Mouse (Mus musculus): Measurements from ENCODE around the gene Emc1. TPM values are rescaled to one million over a fixed set of nuclear protein-coding genes. Genes with fewer than 3 reads are reported as not detected.

The Emc1 gene
- polyA plus RNA-seq, 1 experiment from 2014 or later: 14.1 TPM

DNA sequence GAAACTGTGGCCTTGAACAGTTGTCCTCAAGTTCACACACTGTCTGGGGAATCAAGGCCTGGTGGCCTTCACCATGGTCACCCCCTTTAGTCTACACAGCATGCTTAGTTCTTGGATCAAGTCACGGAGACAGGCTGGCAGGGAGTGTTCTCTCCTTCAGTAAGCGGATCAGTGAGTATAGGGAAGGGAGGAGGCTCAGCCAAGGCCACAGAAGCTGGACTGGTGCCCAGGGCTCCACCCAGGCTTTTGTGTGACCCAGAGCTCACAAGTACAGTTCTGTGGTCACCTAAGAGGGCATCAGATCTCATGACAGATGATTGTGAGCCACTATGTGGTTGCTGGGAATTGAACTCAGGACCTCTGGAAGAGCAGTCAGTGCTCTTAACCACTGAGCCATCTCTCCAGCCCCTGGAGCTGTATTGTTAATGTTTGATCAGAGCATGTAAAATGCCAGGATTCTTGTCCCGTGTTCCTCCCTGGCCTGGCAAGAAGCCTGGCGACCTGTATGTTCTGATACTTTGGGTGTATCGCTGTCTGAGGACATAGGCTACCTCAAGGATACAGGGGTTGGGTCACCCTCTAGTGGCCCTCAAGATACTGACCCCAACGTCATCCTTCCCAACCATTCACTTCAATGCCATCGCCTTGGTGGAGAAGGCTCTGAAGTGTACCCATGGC lies 10.7 kb upstream of the Emc1 start:
- Histone ChIP-seq H3K9ac (ENCODE audit: low read depth, low read length) (no peak overlapping the region), H3K4me2 (ENCODE audit: low read depth, low read length) (no peak overlapping the region), H3K4me3 (ENCODE audit: low read depth, low read length) (no peak overlapping the region), H3K4me1 (ENCODE audit: control insufficient read depth, insufficient read depth, low read length) (no peaks in the 10 kb centered on the region), H3K9me3 (ENCODE audit: control insufficient read depth, low read length) (no peaks in the 10 kb centered on the region), H3K36me3 (ENCODE audit: control insufficient read depth, insufficient read depth, low read length) (peaks cover 15% of the 10 kb centered on the region), H3K27ac (replicated peaks; ENCODE audit: low read depth, low read length) (no peak overlapping the region), H3K27me3 (replicated peaks; ENCODE audit: control insufficient read depth, insufficient read depth, low read length) (0 out of 2 replicates have a peak, but pooled peaks cover 6% of the 10 kb centered on the region)
- DNase-seq (ENCODE audit: low spot score): peak; percentile 19
- no peak; the same call in 1 of the 2 replicates for ATAC-seq (ENCODE audit: low read depth)
- WGBS: 85% methylated on average over 7 of the region's 7 CpGs

GRCm38 (mm10) chr4:139343718-139344117 lies 8.7 kb upstream of the Emc1 start:
- DNase-seq (ENCODE audit: low spot score) (peak; percentile 11), ATAC-seq (ENCODE audit: low read depth) (no peak; the same call in 1 of the 2 replicates)
- Histone ChIP-seq H3K4me2 (ENCODE audit: low read depth, low read length) (no peak overlapping the region), H3K9me3 (ENCODE audit: control insufficient read depth, low read length) (no peaks in the 10 kb centered on the region), H3K27me3 (replicated peaks; ENCODE audit: control insufficient read depth, insufficient read depth, low read length) (no peaks in the 10 kb centered on the region), H3K36me3 (ENCODE audit: control insufficient read depth, insufficient read depth, low read length) (peaks cover 35% of the 10 kb centered on the region), H3K4me1 (ENCODE audit: control insufficient read depth, insufficient read depth, low read length) (no peaks in the 10 kb centered on the region), H3K4me3 (ENCODE audit: low read depth, low read length) (no peak overlapping the region), H3K9ac (ENCODE audit: low read depth, low read length) (peak overlapping the region; percentile 42; the same call in 1 of the 2 replicates), H3K27ac (replicated peaks; ENCODE audit: low read depth, low read length) (no peak overlapping the region)
- WGBS: 53% methylated on average over 5 of the region's 5 CpGs

DNA sequence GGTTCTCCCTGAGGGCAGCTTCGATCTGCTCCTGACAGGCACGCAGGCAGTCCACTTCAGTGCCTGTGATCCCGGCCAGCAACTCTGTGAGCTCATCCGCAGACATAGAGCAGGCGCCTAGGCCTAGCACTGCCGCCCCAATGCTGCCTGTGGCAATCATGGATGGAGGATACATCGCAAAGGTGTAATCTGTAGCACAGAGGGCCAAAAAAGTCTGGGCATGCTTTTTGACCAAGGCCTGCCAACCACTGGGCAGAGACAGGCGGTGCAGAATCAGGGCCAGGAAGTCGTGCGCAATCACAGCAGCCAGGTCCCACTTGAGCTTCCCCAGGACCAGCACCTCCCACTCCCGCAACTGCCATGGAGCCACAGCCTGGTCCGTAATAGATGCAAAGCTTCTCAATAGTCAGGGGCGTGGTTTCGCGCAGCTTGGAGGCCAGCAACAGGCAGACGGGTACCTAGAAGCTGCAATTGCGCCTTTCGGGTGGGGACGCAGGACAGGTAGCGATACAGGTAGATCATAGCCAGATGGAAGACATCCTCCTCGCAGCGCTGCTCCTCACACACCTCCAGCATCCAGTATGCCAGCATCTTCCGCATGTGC lies 6.9 kb upstream of the Emc1 start:
- no peak overlapping the region for H3K9ac ChIP-seq (ENCODE audit: low read depth, low read length)
- H3K27ac ChIP-seq (replicated peaks; ENCODE audit: low read depth, low read length): no peak overlapping the region
- DNase-seq (ENCODE audit: low spot score) (no peak), ATAC-seq (ENCODE audit: low read depth) (no peak)
- H3K4me2 ChIP-seq (ENCODE audit: low read depth, low read length): no peak overlapping the region
- peaks cover 47% of the 10 kb centered on the region for H3K36me3 ChIP-seq (ENCODE audit: control insufficient read depth, insufficient read depth, low read length)
- no peaks in the 10 kb centered on the region for H3K9me3 ChIP-seq (ENCODE audit: control insufficient read depth, low read length)
- 75% methylated on average over 22 of the region's 23 CpGs for WGBS
- no peaks in the 10 kb centered on the region for H3K27me3 ChIP-seq (replicated peaks; ENCODE audit: control insufficient read depth, insufficient read depth, low read length)
- H3K4me1 ChIP-seq (ENCODE audit: control insufficient read depth, insufficient read depth, low read length): no peaks in the 10 kb centered on the region
- no peak overlapping the region for H3K4me3 ChIP-seq (ENCODE audit: low read depth, low read length)

DNA sequence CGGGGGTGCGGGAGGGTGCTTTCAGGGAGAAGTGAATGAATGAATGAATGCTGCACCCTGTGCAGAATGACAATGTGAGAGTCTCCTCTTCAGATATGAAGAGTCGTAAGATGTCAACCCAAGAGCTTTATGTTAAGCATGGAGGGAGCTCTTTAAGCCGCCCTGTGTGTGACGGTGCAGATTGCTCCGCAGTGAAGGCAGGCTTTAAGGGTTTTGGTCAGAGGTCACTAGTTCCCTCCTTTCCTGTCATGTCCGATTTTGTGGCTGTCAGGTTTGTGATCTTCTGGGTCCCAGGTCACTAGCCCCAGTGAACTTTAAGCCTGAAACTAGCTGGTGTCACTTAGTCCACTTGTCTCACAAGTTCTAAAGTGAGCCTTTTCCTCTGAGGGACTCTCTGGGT lies 445 bp downstream of the Emc1 start:
- Histone ChIP-seq H3K4me2 (ENCODE audit: low read depth, low read length) (peak overlapping the region; percentile 63), H3K36me3 (ENCODE audit: control insufficient read depth, insufficient read depth, low read length) (peaks cover 50% of the 10 kb centered on the region), H3K27ac (replicated peaks; ENCODE audit: low read depth, low read length) (peak overlapping the region; percentile 89; the same call in 1 of the 2 replicates), H3K4me1 (ENCODE audit: control insufficient read depth, insufficient read depth, low read length) (peaks cover 9% of the 10 kb centered on the region), H3K27me3 (replicated peaks; ENCODE audit: control insufficient read depth, insufficient read depth, low read length) (no peaks in the 10 kb centered on the region), H3K9me3 (ENCODE audit: control insufficient read depth, low read length) (no peaks in the 10 kb centered on the region), H3K9ac (ENCODE audit: low read depth, low read length) (peak overlapping the region; percentile 82), H3K4me3 (ENCODE audit: low read depth, low read length) (peak overlapping the region; percentile 68)
- ATAC-seq (ENCODE audit: low read depth) (peak; percentile 5; the same call in 1 of the 2 replicates), DNase-seq (ENCODE audit: low spot score) (no peak)
- WGBS: 0% methylated on average over 7 of the region's 7 CpGs

GRCm38 (mm10) chr4:139357211-139357610 lies 4.8 kb downstream of the Emc1 start:
- H3K27me3 ChIP-seq (replicated peaks; ENCODE audit: control insufficient read depth, insufficient read depth, low read length): no peaks in the 10 kb centered on the region
- peaks cover 73% of the 10 kb centered on the region for H3K36me3 ChIP-seq (ENCODE audit: control insufficient read depth, insufficient read depth, low read length)
- ATAC-seq (ENCODE audit: low read depth) (no peak), DNase-seq (ENCODE audit: low spot score) (no peak)
- WGBS: 87% methylated on average over 3 of the region's 3 CpGs
- H3K9ac ChIP-seq (ENCODE audit: low read depth, low read length): no peak overlapping the region
- peaks cover 4% of the 10 kb centered on the region for H3K4me1 ChIP-seq (ENCODE audit: control insufficient read depth, insufficient read depth, low read length)
- H3K27ac ChIP-seq (replicated peaks; ENCODE audit: low read depth, low read length): no peak overlapping the region
- no peak overlapping the region for H3K4me2 ChIP-seq (ENCODE audit: low read depth, low read length)
- H3K4me3 ChIP-seq (ENCODE audit: low read depth, low read length): no peak overlapping the region
- H3K9me3 ChIP-seq (ENCODE audit: control insufficient read depth, low read length): no peaks in the 10 kb centered on the region

- no peak overlapping the region for H3K9ac ChIP-seq (ENCODE audit: low read depth, low read length)
- whole genome bisulfite sequencing: 93% methylated on average over 10 of the region's 11 CpGs
- no peaks in the 10 kb centered on the region for H3K27me3 ChIP-seq (replicated peaks; ENCODE audit: control insufficient read depth, insufficient read depth, low read length)
- H3K9me3 ChIP-seq (ENCODE audit: control insufficient read depth, low read length): no peaks in the 10 kb centered on the region
- no peak overlapping the region for H3K4me2 ChIP-seq (ENCODE audit: low read depth, low read length)
- H3K36me3 ChIP-seq (ENCODE audit: control insufficient read depth, insufficient read depth, low read length): peaks cover 97% of the 10 kb centered on the region
- ATAC-seq (ENCODE audit: low read depth): no peak
- no peak overlapping the region for H3K4me3 ChIP-seq (ENCODE audit: low read depth, low read length)
- DNase-seq (ENCODE audit: low spot score): no peak
- no peaks in the 10 kb centered on the region for H3K4me1 ChIP-seq (ENCODE audit: control insufficient read depth, insufficient read depth, low read length)
- H3K27ac ChIP-seq (replicated peaks; ENCODE audit: low read depth, low read length): no peak overlapping the region
These were observed 8.6 kb downstream of the Emc1 start for GRCm38 (mm10) chr4:139360761-139361548.

GRCm38 (mm10) chr4:139367336-139367735 lies 14.9 kb downstream of the Emc1 start:
- Histone ChIP-seq H3K27ac (replicated peaks; ENCODE audit: low read depth, low read length) (no peak overlapping the region), H3K4me3 (ENCODE audit: low read depth, low read length) (no peak overlapping the region), H3K4me2 (ENCODE audit: low read depth, low read length) (no peak overlapping the region), H3K27me3 (replicated peaks; ENCODE audit: control insufficient read depth, insufficient read depth, low read length) (no peaks in the 10 kb centered on the region), H3K4me1 (ENCODE audit: control insufficient read depth, insufficient read depth, low read length) (no peaks in the 10 kb centered on the region), H3K9ac (ENCODE audit: low read depth, low read length) (no peak overlapping the region), H3K9me3 (ENCODE audit: control insufficient read depth, low read length) (no peaks in the 10 kb centered on the region), H3K36me3 (ENCODE audit: control insufficient read depth, insufficient read depth, low read length) (peaks cover 92% of the 10 kb centered on the region)
- DNase-seq (ENCODE audit: low spot score): no peak
- WGBS: 96% methylated on average over 3 of the region's 3 CpGs
- no peak for ATAC-seq (ENCODE audit: low read depth)

DNA sequence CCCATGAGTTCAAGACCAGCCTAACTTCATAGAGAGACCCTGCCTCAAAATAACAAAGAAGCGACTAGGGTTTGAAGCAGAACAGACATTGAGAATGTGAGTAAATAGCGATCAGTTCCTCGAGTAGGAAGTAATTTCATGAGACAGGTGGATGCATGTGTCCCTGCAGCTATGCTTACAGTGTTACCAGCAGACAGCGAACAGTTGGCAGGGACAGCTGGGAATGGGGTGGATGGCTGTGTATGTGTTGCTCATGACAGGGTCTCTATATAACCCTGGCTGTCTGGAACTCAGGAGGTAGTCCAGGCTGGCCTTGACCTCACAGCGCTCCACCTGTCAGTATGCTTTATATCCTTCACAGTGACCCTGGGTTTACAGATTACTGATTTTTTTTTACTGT lies 15.7 kb downstream of the Emc1 start:
- Histone ChIP-seq H3K27ac (replicated peaks; ENCODE audit: low read depth, low read length) (no peak overlapping the region), H3K27me3 (replicated peaks; ENCODE audit: control insufficient read depth, insufficient read depth, low read length) (no peaks in the 10 kb centered on the region), H3K4me1 (ENCODE audit: control insufficient read depth, insufficient read depth, low read length) (no peaks in the 10 kb centered on the region), H3K36me3 (ENCODE audit: control insufficient read depth, insufficient read depth, low read length) (peaks cover 91% of the 10 kb centered on the region), H3K4me2 (ENCODE audit: low read depth, low read length) (no peak overlapping the region), H3K9ac (ENCODE audit: low read depth, low read length) (no peak overlapping the region), H3K9me3 (ENCODE audit: control insufficient read depth, low read length) (no peaks in the 10 kb centered on the region), H3K4me3 (ENCODE audit: low read depth, low read length) (no peak overlapping the region)
- DNase-seq (ENCODE audit: low spot score) (no peak), ATAC-seq (ENCODE audit: low read depth) (no peak)
- WGBS: 92% methylated on average over 5 of the region's 5 CpGs

Data from embryonic facial prominence, embryonic 14.5 days (tissue).